Mouse (Mus musculus) neutrophil, adult 59 days (primary cell): ENCODE data around the gene Dact2. TPM values are rescaled to one million over a fixed set of nuclear protein-coding genes. Genes with fewer than 3 reads are reported as not detected.

Source experiments
- total RNA-seq, 2 experiments: library from RNA; stranded (reverse); gene quantifications; 1 replicate in 1 of 2; 2 replicates in 1 of 2; pipeline ENCODE4 v1.2.4; 2023

Gene Dact2
- total RNA-seq = not detected

GRCm38 (mm10) chr17:14204061-14204460 is at the start of gene Dact2:
Gene Dact2 (minus strand): TSS chr17:14204304.

Other genes with a start within 250 kb of the Dact2 start
- gene Gm7356, start 200.6 kb downstream of the Dact2 start, total RNA-seq = not detected
- not detected for gene Gm7358, start 144.8 kb downstream of the Dact2 start, total RNA-seq
- under 1 TPM in 1 of 2 experiments, not detected in 1; 0.20 TPM for gene Smoc2, start 75.2 kb upstream of the Dact2 start, total RNA-seq